Mouse (Mus musculus) CH12.LX (cell line): ENCODE measurements at regions not wholly inside any gene's neighbourhood (a gene's known extent, or its start where the extent isn't known, plus 50 kb on each side); places are given as distances from the start of the nearest gene placed in this dataset.
A peak's percentile ranks its signal among the peaks of the same experiment; 100 is the strongest.

Experiments used
- DNase-seq: peaks from one replicate; pipeline ENCODE4 v3.0.0-alpha.2; 2013; ENCODE audit errors: extremely low read depth
- H3K27ac ChIP-seq: 2 replicates; pipeline ENCODE4 v1.5.1; 2012; ENCODE audit warnings: low read depth, mild to moderate bottlenecking, control low read depth, moderate library complexity; ENCODE audit not compliant: insufficient read depth
- H3K27me3 ChIP-seq: replicated peaks from 2 replicates; pipeline ENCODE3; 2012; ENCODE audit warnings: inconsistent platforms
- H3K36me3 ChIP-seq, 2 experiments: replicated peaks in 1 of 2; 2 replicates each; pipeline versions ENCODE3 to v1.6.1; 2012; ENCODE audit warnings: inconsistent platforms in 1 of 2, low read length in 1 of 2, mild to moderate bottlenecking in 1 of 2, mixed read lengths in 1 of 2, moderate library complexity in 1 of 2; ENCODE audit not compliant: control insufficient read depth in 1 of 2, insufficient read depth in 1 of 2
- H3K4me1 ChIP-seq, 2 experiments: 2 replicates each; pipeline ENCODE4 v1.6.1; 2012; ENCODE audit warnings: inconsistent platforms in 1 of 2, moderate library complexity in 1 of 2; ENCODE audit not compliant: insufficient read depth in 2 of 2, control insufficient read depth in 1 of 2
- H3K4me2 ChIP-seq: 2 replicates; pipeline ENCODE4 v1.6.1; 2012; ENCODE audit warnings: low read depth, mild to moderate bottlenecking, control low read depth; ENCODE audit not compliant: poor library complexity, insufficient read depth, severe bottlenecking
- H3K4me3 ChIP-seq, 3 experiments: fragments of 150-350 bp in 1 of 3; sonication (generic) in 1 of 3; replicated peaks in 1 of 3; 2 replicates each; pipeline versions ENCODE3 to v1.5.1; 2011 to 2012; ENCODE audit warnings: low read depth in 2 of 3, low read length in 2 of 3, mild to moderate bottlenecking in 2 of 3, moderate library complexity in 2 of 3, control low read depth in 1 of 3, improper control_type of control experiment in 1 of 3, inconsistent platforms in 1 of 3, mixed read lengths in 1 of 3; ENCODE audit not compliant: poor library complexity in 1 of 3
- H3K79me2 ChIP-seq: replicated peaks from 2 replicates; pipeline ENCODE4 v1.6.1; 2012; ENCODE audit warnings: mild to moderate bottlenecking, moderate library complexity; ENCODE audit not compliant: control insufficient read depth, poor library complexity, insufficient read depth, severe bottlenecking; ENCODE audit errors: extremely low read depth
- H3K9ac ChIP-seq: 2 replicates; pipeline ENCODE4 v1.6.1; 2012; ENCODE audit warnings: low read depth, mild to moderate bottlenecking, control low read depth, moderate library complexity; ENCODE audit not compliant: insufficient read depth
- H3K9me3 ChIP-seq: replicated peaks from 2 replicates; pipeline ENCODE3; 2012; ENCODE audit warnings: low read length, inconsistent platforms, mixed read lengths
- CTCF ChIP-seq, 2 experiments: IDR thresholded peaks in 1 of 2; conservative IDR thresholded peaks in 1 of 2; 2 replicates each; pipeline ENCODE4 v1.5.1; 2011 to 2012; ENCODE audit warnings: low read depth in 2 of 2, low read length in 2 of 2, improper control_type of control experiment in 1 of 2, inconsistent platforms in 1 of 2, mild to moderate bottlenecking in 1 of 2, moderate library complexity in 1 of 2
- E2F4 ChIP-seq: IDR thresholded peaks from 2 replicates; pipeline ENCODE4 v1.6.1; 2011; ENCODE audit warnings: low read depth, low read length, improper control_type of control experiment; ENCODE audit not compliant: insufficient replicate concordance
- EP300 ChIP-seq: IDR thresholded peaks from 2 replicates; pipeline ENCODE4 v1.6.1; 2011; ENCODE audit warnings: low read length, improper control_type of control experiment
- ETS1 ChIP-seq: conservative IDR thresholded peaks from 2 replicates; pipeline ENCODE4 v1.6.1; 2012; ENCODE audit warnings: low read depth, mild to moderate bottlenecking, inconsistent platforms, low read length, improper control_type of control experiment, moderate library complexity
- GABPA ChIP-seq: IDR thresholded peaks from 2 replicates; pipeline ENCODE4 v1.6.1; 2012; ENCODE audit warnings: low read depth, low read length, improper control_type of control experiment, inconsistent platforms; ENCODE audit not compliant: insufficient replicate concordance
- IRF4 ChIP-seq: IDR thresholded peaks from 2 replicates; pipeline ENCODE4 v1.6.1; 2014; ENCODE audit warnings: low read depth, mild to moderate bottlenecking, inconsistent platforms, low read length, improper control_type of control experiment
- JUN ChIP-seq: IDR thresholded peaks from 2 replicates; pipeline ENCODE4 v1.6.1; 2011; ENCODE audit warnings: low read depth, mild to moderate bottlenecking, low read length, improper control_type of control experiment, moderate library complexity; ENCODE audit not compliant: insufficient read depth
- JUND ChIP-seq: conservative IDR thresholded peaks from 2 replicates; pipeline ENCODE4 v1.6.1; 2011; ENCODE audit warnings: low read depth, low read length, improper control_type of control experiment
- MAX ChIP-seq: IDR thresholded peaks from 2 replicates; pipeline ENCODE4 v1.6.1; 2011; ENCODE audit warnings: low read length, improper control_type of control experiment
- MAZ ChIP-seq: IDR thresholded peaks from 2 replicates; pipeline ENCODE4 v1.6.1; 2012; ENCODE audit warnings: low read depth, mild to moderate bottlenecking, inconsistent platforms, low read length, improper control_type of control experiment, moderate library complexity
- MYC ChIP-seq: IDR thresholded peaks from 2 replicates; pipeline ENCODE4 v1.6.1; 2011; ENCODE audit warnings: low read depth, mild to moderate bottlenecking, improper control_type of control experiment, low read length
- POLR2A ChIP-seq: IDR thresholded peaks from 2 replicates; pipeline ENCODE4 v1.6.1; 2011; ENCODE audit warnings: low read depth, mild to moderate bottlenecking, improper control_type of control experiment, low read length
- RAD21 ChIP-seq: IDR thresholded peaks from 2 replicates; pipeline ENCODE4 v1.6.1; 2011; ENCODE audit warnings: low read depth, mild to moderate bottlenecking, low read length, improper control_type of control experiment, moderate library complexity
- SMC3 ChIP-seq: IDR thresholded peaks from 2 replicates; pipeline ENCODE4 v1.6.1; 2011; ENCODE audit warnings: low read depth, low read length, improper control_type of control experiment
- TBP ChIP-seq: conservative IDR thresholded peaks from 2 replicates; pipeline ENCODE4 v1.6.1; 2011; ENCODE audit warnings: low read depth, low read length, improper control_type of control experiment
- ZC3H11A ChIP-seq: IDR thresholded peaks from 2 replicates; pipeline ENCODE4 v1.6.1; 2012; ENCODE audit warnings: low read depth, mild to moderate bottlenecking, inconsistent platforms, low read length, improper control_type of control experiment
- ZKSCAN1 ChIP-seq: IDR thresholded peaks from 2 replicates; pipeline ENCODE4 v1.6.1; 2012; ENCODE audit warnings: low read depth, inconsistent platforms, low read length, improper control_type of control experiment, borderline replicate concordance
- dilution Hi-C: fragments of 300-500 bp; cut with MboI; formaldehyde crosslinking; loops from 2 replicates; pipeline ENCODE4 v1.14.3; 2020; ENCODE audit warnings: low sequenced_read_pairs; ENCODE audit not compliant: extremely low pct_unique_long_range_greater_than_20kb, extremely low pct_ligation_motif_present
- in situ Hi-C: fragments of 300-500 bp; cut with MboI; formaldehyde crosslinking; loops from 3 replicates; pipeline ENCODE4 v1.14.3; 2019; ENCODE audit warnings: low sequenced_read_pairs, low pct_ligation_motif_present, low pct_unique_long_range_greater_than_20kb, mixed read lengths

- TF ChIP-seq GABPA (no peak), MAX (no peak), CTCF (conservative IDR thresholded peaks at IDR 0.05 in 1 of 2, IDR thresholded peaks at IDR 0.05 in 1 of 2; ENCODE audit: low read depth in 2 of 2, low read length in 2 of 2) (peak in 1 of 2 experiments; percentile 21; a peak in 1 of 4 replicates), SMC3 (no peak), JUND (no peak), MYC (no peak), RAD21 (peak; percentile 33), E2F4 (no peak), ETS1 (no peak), JUN (no peak), ZC3H11A (no peak), ZKSCAN1 (no peak)
- TF ChIP-seq, all 38 proteins: peak for 2
- no peaks in the 10 kb centered on the region for H3K27me3 ChIP-seq
- H3K27ac ChIP-seq = no peak overlapping the region
- H3K4me1 ChIP-seq = no peaks in the 10 kb centered on the region
- no peak for DNase-seq
- dilution Hi-C loops (no loop called here), in situ Hi-C loops (no loop called here)
- H3K4me3 ChIP-seq = no peak overlapping the region
- H3K9me3 ChIP-seq = no peaks in the 10 kb centered on the region
- no peaks in the 10 kb centered on the region for H3K36me3 ChIP-seq
- H3K4me2 ChIP-seq = no peak overlapping the region
- no peaks in the 10 kb centered on the region for H3K79me2 ChIP-seq
- no peak overlapping the region for H3K9ac ChIP-seq
These were observed 166.0 kb downstream of the Calcrl start for GRCm38 (mm10) chr2:84259222-84259621.

- no peaks in the 10 kb centered on the region for H3K27me3 ChIP-seq
- no peaks in the 10 kb centered on the region for H3K79me2 ChIP-seq
- H3K27ac ChIP-seq = no peak overlapping the region
- no peak overlapping the region for H3K4me3 ChIP-seq
- H3K4me2 ChIP-seq = no peak overlapping the region
- H3K4me1 ChIP-seq = no peaks in the 10 kb centered on the region
- TF ChIP-seq POLR2A (no peak), ETS1 (no peak), CTCF (conservative IDR thresholded peaks at IDR 0.05 in 1 of 2, IDR thresholded peaks at IDR 0.05 in 1 of 2; ENCODE audit: low read depth in 2 of 2, low read length in 2 of 2) (no peak), TBP (no peak), EP300 (no peak), MAZ (no peak), IRF4 (no peak)
- no peak for DNase-seq
- no peak overlapping the region for H3K9ac ChIP-seq
- no peaks in the 10 kb centered on the region for H3K36me3 ChIP-seq
- dilution Hi-C loops = no loop called here
- in situ Hi-C loops = no loop called here
- no peaks in the 10 kb centered on the region for H3K9me3 ChIP-seq
These were observed 164.5 kb downstream of the Calcrl start for GRCm38 (mm10) chr2:84260701-84261100.
